Mouse (Mus musculus): ENCODE data around the gene Rab12.

The Rab12 gene

GRCm38 (mm10) chr17:66448421-66449405 is 70.8 kb downstream of the Rab12 start:
- no peak for DNase-seq (ENCODE audit: low read depth, low spot score)

DNA sequence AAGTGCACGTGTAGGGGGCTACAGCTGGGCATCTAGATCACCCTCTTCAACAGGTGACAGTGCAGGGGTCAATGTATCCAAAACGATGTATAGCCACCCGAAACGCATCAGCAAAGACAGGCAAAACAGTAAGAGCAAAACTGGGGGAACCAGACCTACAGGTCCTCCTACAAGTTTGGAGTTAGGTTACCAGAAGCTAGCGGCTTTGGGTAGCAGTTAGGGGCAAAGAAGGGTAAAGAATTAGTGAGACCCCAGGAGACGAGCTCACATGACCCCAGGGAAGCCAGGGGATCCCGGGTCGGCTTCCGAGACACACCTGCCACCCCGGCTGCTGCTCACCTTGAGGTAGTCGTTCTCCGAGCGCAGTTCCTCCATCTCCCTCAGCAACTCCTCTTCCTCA is 71.6 kb downstream of the Rab12 start:
- no peak for DNase-seq (ENCODE audit: low read depth, low spot score)

- no peak for DNase-seq (ENCODE audit: low read depth, low spot score)
Measured at GRCm38 (mm10) chr17:66447007-66447312, 72.6 kb downstream of the Rab12 start.

GRCm38 (mm10) chr17:66446196-66447006 is 73.1 kb downstream of the Rab12 start:
- no peak for DNase-seq (ENCODE audit: low read depth, low spot score)

All from retina, adult 2 months (tissue).